Mouse (Mus musculus) adrenal gland, postnatal 10 days (tissue): ENCODE measurements around the gene Rgs1. TPM values are rescaled to one million over a fixed set of nuclear protein-coding genes. Genes with fewer than 3 reads are reported as not detected.

Experiments used
- DNase-seq: peaks from one replicate; pipeline ENCODE4 v3.0.0; 2021; ENCODE audit warnings: mixed read lengths
- total RNA-seq, 2 experiments: library from RNA; stranded (reverse); gene quantifications; 2 replicates each; pipeline ENCODE4 v1.2.3; 2021

Gene Rgs1
- total RNA-seq, 2 experiments from 2014 or later: 1.2 to 1.5 TPM

DNA sequence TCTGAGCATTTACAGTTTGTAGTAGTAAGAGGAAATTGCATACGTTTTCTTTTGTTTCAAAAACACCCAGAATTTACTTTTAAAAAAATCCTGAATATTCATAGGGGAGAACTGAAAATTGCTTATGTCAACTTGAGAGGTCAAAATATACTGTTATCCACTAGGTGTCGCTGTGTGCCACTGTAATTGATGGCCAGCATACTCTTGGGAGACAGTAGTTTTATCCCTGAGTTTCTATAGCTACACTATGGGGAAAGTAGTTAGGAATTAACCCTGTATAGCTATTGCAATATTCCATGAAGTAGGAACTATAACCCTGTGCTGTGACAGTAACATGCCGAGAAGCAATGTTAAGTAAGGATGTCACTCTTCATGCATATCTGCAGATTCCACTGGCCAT lies 51.4 kb downstream of the Rgs1 start:
- peak; percentile 54 for DNase-seq

Other genes with a start within 250 kb of the Rgs1 start
- 100 to 1,000 TPM; 254 to 383 TPM for gene Rgs2, start 245.1 kb downstream of the Rgs1 start, total RNA-seq
- not detected for gene Rgs13, start 71.9 kb downstream of the Rgs1 start, total RNA-seq